Comparison of ENCODE assay signal across 36 mouse cellular contexts in the genomic region with DNA sequence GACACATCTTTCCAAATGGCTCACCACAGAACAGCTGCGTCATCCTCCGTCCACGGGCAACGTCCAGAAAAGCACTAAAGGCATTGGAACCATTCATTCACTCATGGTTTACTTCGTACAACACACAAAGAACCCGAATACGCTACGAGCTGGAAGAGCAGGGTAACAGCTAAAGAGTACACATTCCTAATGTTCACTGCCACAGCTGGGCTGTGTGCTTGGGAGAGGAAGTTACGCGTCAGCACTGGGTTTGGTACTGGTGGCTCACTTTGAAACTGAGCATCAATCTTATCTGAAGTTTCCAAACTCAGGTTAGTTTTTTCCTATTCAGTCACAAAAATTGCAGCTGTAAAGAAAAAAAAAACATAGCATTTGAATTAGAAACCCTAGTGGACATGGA. TPM values are rescaled to one million over a fixed set of nuclear protein-coding genes. Genes with fewer than 3 reads are reported as not detected.
"Had no signal": no experiment of that assay in that cellular context is flagged by ENCODE, and none has a peak within 500 bp of the region (broad histone marks: within the 10 kb centered on the region; RNA-seq: fewer than 3 reads in every experiment).

No protein-coding gene starts in this region.

- H3K4me2 ChIP-seq: limb, embryonic 12.5 days; limb, embryonic 13.5 days; limb, embryonic 15.5 days; liver, embryonic 11.5 days; liver, embryonic 12.5 days; liver, embryonic 13.5 days; liver, embryonic 15.5 days; lung, embryonic 15.5 days; midbrain, embryonic 11.5 days; midbrain, embryonic 12.5 days; midbrain, embryonic 13.5 days; midbrain, embryonic 15.5 days; neural tube, embryonic 12.5 days; neural tube, embryonic 13.5 days had no signal

- ATAC-seq: liver, embryonic 12.5 days; liver, postnatal 0 days; lung, postnatal 0 days; midbrain, embryonic 13.5 days; midbrain, embryonic 15.5 days; midbrain, embryonic 16.5 days had no signal

- H3K9me3 ChIP-seq: limb, embryonic 12.5 days; limb, embryonic 13.5 days; limb, embryonic 15.5 days; liver, embryonic 12.5 days; liver, embryonic 13.5 days; liver, embryonic 15.5 days; lung, embryonic 15.5 days; megakaryocyte, embryonic 14.5 days; midbrain, embryonic 10.5 days; midbrain, embryonic 12.5 days; midbrain, embryonic 13.5 days; midbrain, embryonic 15.5 days; neural tube, embryonic 12.5 days; neural tube, embryonic 13.5 days had no signal

- H3K27me3 ChIP-seq: limb, embryonic 12.5 days; limb, embryonic 13.5 days; limb, embryonic 15.5 days; liver, embryonic 12.5 days; liver, embryonic 13.5 days; liver, embryonic 15.5 days; lung, embryonic 15.5 days; midbrain, embryonic 12.5 days; midbrain, embryonic 13.5 days; midbrain, embryonic 15.5 days; neural tube, embryonic 12.5 days; neural tube, embryonic 13.5 days had no signal

- H3K4me1 ChIP-seq: liver, embryonic 12.5 days; liver, embryonic 13.5 days; liver, embryonic 15.5 days; lung, embryonic 15.5 days; megakaryocyte, embryonic 14.5 days; midbrain, embryonic 10.5 days; midbrain, embryonic 12.5 days; midbrain, embryonic 13.5 days; midbrain, embryonic 15.5 days; neural tube, embryonic 12.5 days; neural tube, embryonic 13.5 days had no signal

- DNase-seq: left cerebral cortex, postnatal 4 days; liver; liver, embryonic 13.5 days; liver, postnatal 0 days; lung, adult 18-20 months; lung, adult 2 months; lung, postnatal 14 days; lung, postnatal 36 days; lung, postnatal 4 days; midbrain, embryonic 14.5 days had no signal

- H3K36me3 ChIP-seq: limb, embryonic 12.5 days; limb, embryonic 13.5 days; limb, embryonic 15.5 days; liver, embryonic 12.5 days; liver, embryonic 13.5 days; liver, embryonic 15.5 days; lung, embryonic 15.5 days; midbrain, embryonic 10.5 days; neural tube, embryonic 12.5 days had no signal

- H3K27ac ChIP-seq: left cerebral cortex, adult 2 months; limb, embryonic 12.5 days; limb, embryonic 13.5 days; limb, embryonic 15.5 days; liver, embryonic 12.5 days; liver, embryonic 13.5 days; liver, embryonic 14.5 days; liver, embryonic 15.5 days; lung, embryonic 15.5 days; macrophage; midbrain, embryonic 10.5 days; midbrain, embryonic 12.5 days; midbrain, embryonic 13.5 days; midbrain, embryonic 15.5 days; neural tube, embryonic 12.5 days; neural tube, embryonic 13.5 days had no signal

- H3K4me3 ChIP-seq: left cerebral cortex, adult 2 months; limb, embryonic 12.5 days; limb, embryonic 13.5 days; limb, embryonic 15.5 days; liver, embryonic 12.5 days; liver, embryonic 13.5 days; liver, embryonic 15.5 days; lung, embryonic 15.5 days; megakaryocyte, embryonic 14.5 days; midbrain, embryonic 10.5 days; midbrain, embryonic 12.5 days; midbrain, embryonic 13.5 days; midbrain, embryonic 15.5 days; myocyte; neural tube, embryonic 12.5 days; neural tube, embryonic 13.5 days had no signal

- H3K9ac ChIP-seq: limb, embryonic 12.5 days; limb, embryonic 13.5 days; limb, embryonic 15.5 days; liver, embryonic 12.5 days; liver, embryonic 13.5 days; liver, embryonic 14.5 days; liver, embryonic 15.5 days; liver, postnatal 0 days; lung, embryonic 15.5 days; midbrain, embryonic 12.5 days; midbrain, embryonic 13.5 days; midbrain, embryonic 15.5 days; neural tube, embryonic 12.5 days; neural tube, embryonic 13.5 days had no signal

RNA-seq across cellular contexts. Expression of a gene that starts 23.5 kb away (rescaled TPM):
- total RNA-seq: liver, adult 2 months; megakaryocyte progenitor cell, adult 5-6 weeks; megakaryocyte, adult 5-6 weeks; megakaryocyte-erythroid progenitor cell, adult 5-6 weeks; monocyte, adult 5-6 weeks had no signal
- polyA plus RNA-seq: liver, adult 2 months; macrophage had no signal
